Mouse (Mus musculus): Measurements from ENCODE around the gene Fyttd1.
"Not testable (repeated sequence)": the region's sequence is repeated elsewhere in the genome, so short reads cannot be mapped to it uniquely, and the experiment has no call there.

Gene Fyttd1

DNA sequence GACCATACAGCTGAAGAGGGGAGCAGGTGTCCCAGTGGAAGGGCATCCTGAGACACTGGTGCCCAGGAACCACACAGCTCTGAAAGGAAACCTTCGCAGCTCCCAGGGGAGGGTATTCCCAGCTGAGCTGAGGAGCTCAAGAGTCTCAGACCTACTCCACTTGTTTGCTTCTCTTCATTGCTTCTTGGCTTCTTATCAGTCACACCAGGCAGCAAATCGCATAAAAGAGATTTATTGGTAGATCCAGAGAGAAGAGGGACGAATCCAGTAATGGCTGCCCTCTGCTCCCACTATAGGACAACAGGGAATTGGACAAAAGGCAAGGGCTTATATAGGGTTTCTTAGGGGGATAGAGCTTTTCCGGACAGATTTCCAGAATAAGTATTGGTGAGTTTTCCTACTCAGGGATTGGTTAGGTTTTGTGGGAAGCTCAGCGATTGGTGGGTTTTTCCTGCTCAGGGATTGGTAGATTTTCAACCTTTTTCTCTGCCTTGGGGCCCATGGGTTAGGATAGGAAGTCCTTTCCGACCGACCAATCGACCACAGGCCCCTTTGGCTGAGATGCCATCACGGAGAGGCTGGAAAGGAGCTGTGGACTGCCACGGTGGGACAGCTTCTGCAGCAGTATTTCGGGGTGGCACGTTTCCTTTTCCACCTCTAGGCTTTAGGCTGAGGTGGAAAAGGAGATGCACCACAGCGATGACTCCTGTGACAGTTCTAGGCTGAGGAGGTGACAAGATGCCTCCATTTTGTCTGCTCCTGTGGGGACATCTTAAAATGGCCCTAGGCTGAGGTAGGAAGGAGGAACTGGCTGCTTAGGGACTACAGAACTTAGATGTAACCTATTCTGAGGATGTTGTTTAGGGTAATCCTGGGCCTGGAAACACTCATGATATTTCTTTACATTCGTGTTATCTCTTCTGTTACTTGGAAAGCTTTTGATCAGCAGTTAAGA lies 1.9 kb downstream of the Fyttd1 start:
- in situ Hi-C loops (cut with MseI, MboI), result no loop called here

DNA sequence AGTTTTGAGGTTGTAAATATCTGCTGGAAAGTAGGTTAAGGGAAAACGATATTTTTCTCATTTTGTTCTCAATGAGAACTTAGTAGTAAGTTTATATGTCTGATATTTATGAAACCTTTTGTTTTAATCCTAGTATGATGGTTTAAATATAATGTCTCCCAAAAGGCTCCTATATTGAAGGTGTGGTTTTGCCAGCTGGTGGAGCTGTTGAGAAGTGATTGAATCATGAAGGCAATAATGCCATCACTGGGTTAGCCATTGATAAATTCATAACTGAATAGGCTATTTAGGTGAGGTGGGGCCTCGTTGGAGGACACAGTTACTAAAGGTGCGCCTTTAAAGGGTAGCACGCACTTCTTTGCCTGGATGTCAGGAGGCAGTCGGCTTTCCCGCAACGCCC lies 4.2 kb downstream of the Fyttd1 start:
- in situ Hi-C loops (cut with MseI, MboI), result no loop called here

DNA sequence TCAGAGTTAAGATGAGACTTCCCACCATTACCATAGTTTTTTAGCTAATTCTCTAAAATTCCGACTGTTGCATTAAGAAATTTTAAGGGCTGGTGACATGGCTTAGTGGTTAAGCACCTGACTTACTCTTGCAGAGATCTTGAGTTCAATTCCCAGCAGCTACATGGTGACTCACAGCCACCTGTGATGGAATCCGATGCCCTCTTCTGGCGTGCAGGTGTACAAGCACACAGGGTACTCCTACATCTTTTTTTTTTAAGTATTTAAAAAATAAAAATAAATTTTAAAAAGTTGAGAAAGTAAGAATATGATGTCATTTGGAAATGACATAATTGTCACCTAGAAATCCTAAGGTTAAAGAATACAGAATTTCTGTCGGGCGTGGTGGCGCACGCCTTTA lies 10.7 kb downstream of the Fyttd1 start:
- in situ Hi-C loops (cut with MseI, MboI), result loop anchor here (5.0 kb wide), 1 partner anchor 76 kb away; the partner anchor contains the start of gene Smbd1 (in 2 of the 2)

DNA sequence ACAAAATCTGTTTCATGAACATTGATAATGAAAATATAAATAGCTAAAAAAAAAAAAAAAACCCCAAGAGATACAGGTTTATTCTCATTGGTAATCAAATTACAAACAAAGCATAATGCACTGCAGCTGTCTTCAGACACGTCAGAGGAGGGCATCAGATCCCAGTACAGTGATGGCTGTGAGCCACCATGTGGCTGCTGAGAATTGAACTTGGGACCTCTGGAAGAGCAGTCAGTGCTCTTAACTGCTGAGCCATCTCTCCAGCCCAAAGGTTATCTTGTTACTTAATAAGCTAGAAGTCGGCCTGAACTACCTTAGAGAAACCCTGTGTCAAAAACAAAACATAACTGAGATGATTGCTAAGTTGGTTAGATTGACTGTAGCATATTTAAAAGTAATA lies 12.6 kb downstream of the Fyttd1 start:
- in situ Hi-C loops (cut with MseI, MboI), result loop anchor here (5.0 kb wide), 1 partner anchor 78 kb away; the partner anchor contains the start of gene Smbd1 (in 2 of the 2)

DNA sequence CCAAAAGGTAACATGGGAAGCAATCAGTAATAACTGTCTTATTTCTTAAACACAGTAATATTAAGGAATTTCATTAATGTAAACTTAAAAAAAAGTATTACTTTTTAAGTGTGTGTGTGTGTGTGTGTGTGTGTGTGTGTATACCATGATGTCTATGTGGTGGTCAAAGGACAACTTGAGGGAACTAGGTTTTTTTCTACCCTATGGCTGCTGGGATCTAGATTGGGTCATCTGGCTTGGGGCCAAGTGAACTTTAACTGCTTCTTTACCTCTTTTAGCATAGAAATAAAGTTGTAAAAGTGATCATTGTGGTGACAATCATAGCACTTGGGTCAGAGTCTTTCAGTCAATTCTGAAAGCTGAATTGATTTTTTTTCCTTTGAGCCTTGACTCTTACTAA lies 18.8 kb downstream of the Fyttd1 start:
- in situ Hi-C loops (cut with MseI, MboI), result no loop called here

DNA sequence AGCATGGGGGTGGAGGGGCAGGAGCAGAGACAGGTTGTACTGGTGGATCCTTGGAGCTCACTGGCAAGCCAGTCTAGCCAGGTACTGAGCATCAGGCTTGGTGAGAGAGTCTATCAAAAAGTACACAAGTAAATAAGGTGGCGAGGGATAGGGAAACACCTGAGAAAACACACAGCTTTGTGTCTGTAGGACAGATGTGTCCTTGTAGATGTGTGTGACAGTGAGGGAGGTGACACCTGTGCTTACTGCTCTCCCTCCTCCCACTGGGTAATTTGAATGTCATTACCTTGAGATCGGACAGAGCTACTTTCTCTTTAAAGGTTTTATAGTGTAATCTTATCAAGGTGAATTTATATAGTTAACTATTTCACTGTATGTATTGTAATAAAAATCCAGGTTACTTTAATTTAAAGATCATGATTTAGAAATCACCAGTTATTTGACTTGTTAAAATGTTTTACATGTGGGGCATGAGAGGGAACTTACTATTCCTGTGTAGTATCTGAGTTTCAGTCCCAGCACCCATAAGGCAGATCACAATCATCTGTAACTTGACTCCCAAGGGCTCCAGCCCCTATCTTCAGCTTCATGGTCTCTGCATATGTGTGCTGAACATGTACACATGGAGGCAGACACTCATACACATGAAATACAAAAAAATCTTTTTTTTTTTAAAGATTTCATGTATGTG lies 24.2 kb downstream of the Fyttd1 start:
- in situ Hi-C loops (cut with MseI, MboI), result no loop called here

DNA sequence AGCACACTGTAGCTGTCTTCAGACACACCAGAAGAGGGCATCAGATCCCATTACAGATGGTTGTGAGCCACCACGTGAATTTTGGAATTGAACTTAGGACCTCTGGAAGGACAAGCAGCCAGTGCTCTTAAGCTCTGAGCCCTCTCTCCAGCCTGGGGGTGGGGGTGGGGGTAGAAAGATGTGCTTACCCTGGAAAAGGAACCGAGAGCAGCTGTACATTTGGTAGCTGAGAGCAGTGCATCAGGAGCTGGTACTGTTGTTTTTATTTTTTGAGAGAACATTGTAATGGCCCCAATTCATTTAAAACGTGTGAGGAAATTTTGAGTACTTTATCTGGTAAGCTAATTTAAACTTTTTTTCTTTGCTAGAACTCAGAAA lies 24.7 kb downstream of the Fyttd1 start:
- in situ Hi-C loops (cut with MseI, MboI), result no loop called here

DNA sequence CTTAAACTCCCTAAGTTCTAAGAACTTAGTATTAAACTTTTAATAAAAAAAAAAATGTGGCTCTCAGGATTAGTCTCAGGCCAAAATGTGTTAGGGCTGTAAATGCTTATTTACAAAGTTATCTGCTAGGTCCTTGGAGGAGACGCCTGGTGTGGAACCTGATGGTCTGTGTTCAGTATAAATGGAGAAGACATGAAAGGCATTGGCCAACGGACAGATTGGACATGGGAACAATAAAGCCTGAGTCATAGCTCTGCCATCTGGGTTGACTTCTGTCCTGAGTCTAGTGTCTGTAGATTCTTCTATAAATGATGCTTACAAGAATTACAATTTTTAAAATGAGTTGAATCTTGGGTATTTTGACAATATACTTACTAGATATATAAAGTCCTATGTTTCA lies 28.9 kb downstream of the Fyttd1 start:
- in situ Hi-C loops (cut with MseI, MboI), result no loop called here

DNA sequence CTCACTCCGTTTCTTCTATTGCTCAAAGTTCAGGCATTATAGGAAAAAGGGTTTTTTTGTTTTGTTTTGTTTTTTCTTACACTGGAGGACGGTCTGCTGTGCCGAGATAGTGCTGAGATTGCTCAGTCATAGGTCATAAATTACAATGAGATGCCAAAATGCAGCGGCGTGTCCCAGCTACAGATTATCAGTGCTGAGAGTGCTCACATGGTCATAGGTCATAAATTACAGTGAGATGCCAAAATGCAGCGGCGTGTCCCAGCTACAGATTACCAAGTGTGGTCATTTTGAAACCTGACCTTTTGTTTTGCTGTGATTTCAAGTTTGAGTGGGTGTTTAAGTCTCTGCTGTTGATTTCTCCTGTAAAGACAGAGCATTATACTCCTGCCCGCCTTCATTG lies 29.4 kb downstream of the Fyttd1 start:
- in situ Hi-C loops (cut with MseI, MboI), result no loop called here

DNA sequence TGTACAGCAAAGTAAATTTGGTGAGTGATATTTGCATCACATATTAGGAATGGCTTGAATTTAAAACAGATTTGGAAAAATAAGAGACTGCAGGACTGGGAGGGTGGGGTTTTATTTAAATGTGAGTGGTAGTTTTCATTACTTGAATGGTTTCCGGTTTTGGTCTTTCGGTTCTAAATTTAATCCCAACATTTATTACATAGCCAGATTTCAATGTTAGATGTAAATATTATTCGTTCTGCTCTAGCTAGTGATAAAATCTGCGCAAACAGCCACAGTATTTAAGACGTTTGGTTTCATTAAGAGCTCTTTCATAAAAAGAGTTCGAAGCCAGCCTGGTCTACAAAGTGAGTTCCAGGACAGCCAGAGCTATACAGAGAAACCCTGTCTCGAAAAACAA lies 35.9 kb downstream of the Fyttd1 start:
- in situ Hi-C loops (cut with MseI, MboI), result no loop called here

DNA sequence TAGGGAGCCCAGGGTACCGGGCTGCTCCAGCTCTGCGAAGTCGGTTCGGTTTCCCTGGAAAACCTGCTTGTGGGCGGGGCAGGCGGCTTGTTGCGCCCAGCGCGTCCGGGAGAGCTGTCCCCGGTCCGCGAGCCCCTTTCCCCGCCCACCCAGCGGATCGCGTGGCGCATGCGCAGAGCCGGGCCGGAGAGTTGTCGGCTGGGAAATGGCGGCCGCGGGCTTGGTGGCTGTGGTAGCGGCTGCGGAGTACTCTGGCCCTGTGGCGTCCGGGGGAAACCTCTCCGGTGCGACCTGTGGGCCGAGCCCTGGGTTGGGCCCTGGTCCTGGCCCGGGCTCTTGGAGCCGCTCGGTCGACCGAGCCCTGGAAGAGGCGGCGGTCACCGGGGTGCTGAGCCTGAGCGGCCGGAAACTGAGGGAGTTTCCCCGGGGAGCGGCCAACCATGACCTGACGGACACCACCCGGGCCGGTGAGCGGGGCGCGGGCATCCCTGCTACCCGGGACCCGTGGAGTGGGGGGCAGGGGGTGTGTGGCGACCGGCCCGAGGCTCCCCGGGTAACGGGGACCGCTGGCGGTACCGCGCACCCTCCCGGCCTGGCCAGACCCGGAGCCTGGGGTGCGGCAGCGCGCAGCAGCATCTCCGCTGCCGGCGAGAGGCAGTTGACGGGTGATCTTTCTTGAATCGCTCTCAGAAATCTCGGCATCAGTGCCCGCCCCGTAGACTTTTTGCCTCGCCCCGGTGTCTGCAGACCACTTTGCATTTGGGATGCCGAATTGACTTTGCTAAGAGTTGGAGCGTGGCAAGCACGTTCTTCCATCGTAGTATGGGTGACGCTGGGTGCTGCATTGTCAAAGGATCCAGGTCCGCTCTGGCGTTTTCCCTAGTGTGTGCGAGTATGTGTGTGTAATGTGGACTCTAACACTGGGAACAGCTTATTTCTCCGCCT lies 36.9 kb downstream of the Fyttd1 start, which contains the start of gene Lrch3:
Gene Lrch3, plus strand, starts transcription at position 164 of the 945 bp plus-strand sequence.
- in situ Hi-C loops (cut with MseI, MboI), result no loop called here

DNA sequence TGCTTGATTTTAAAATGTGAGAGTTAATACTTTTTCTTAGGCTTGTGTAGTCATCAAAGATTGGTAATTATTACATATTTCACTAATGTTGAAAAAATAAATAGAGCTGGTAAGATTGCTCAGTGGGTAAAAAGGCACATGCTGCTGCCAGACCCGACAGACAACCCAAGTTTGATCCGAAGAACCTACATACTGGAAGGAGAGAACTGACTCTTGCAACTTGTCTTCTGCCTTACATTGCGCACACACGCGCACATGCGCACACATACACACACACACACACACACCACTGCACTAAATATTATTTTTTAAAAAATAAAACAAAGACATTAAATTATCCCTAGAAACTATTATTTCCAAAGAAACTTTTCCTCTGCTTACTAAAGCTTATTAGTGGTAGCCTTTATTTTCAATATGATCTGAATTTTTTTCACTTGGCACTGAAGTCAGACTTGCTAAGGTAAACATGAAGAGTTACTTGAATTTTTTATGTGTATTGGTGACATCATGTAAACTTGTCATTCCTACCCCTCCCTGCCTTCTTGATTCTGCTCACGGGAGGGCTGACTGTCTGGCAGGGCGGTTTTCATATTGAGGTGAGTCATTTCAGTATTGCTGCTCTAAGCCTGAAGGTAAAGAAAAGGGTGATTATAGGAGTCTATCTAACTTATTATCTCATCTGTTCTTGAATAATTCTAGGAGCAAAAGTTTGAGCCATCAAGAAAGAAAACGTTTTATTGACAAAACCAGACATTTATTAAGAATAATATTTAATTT lies 38.2 kb downstream of the Fyttd1 start:
- in situ Hi-C loops (cut with MseI, MboI), result no loop called here

DNA sequence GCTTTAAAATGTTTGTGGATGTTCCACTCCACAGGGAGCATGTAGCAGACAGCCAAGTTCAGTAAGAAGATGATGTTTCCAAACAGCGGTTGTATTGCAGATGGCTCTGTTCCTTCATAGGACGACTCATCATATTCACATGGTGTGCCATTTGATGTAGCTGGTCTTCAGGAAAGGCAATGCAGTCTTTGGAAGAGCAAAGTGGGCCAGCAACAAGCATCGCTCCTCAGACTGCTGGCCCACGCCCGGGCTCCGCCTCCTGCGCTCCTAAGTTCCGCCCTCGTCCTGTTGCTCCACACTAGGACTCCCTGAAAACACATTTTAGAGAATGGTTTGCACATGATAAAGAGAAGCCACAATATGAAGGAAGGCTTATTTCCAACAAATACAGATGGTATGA lies 49.3 kb downstream of the Fyttd1 start:
- in situ Hi-C loops (cut with MseI, MboI), result not testable (repeated sequence)

DNA sequence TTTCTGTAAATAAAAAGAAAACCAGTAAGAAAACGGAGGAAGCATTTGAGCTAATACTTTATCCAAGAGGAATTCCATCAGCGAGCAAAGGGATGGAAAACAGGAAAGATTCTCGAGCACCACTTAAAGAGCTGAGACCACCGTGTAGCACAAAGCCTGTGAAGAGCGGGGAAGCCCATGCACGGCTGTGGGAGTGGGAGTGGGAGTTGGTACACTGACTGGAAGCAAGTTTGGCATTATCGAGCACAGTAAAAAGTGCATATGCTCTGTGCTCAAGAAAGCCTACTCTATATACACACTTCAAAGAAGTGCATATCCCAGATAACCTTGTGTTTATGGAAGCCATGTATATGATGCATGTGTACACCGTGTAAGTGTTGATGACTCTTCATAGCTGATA lies 49.7 kb downstream of the Fyttd1 start:
- in situ Hi-C loops (cut with MseI, MboI), result no loop called here

DNA sequence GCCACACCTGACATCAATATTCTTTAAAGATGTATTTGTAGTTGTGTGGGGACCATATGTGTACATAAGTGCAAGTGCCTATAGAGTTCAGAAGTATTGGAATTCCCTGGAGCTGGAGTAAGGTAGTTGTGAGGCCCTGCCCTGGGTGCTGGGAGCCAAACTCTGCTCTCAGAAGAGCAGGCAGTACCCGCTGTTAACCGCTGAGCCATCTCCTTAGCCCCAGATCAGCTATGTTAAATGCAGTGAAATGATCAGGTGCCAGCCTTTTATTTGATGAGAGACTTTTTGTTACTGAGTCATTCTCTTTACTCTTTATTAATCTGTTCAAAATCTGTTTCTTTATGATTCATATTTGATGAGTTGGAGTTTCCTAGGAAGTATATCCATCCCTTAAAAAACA lies 52.6 kb downstream of the Fyttd1 start:
- in situ Hi-C loops (cut with MseI, MboI), result no loop called here

DNA sequence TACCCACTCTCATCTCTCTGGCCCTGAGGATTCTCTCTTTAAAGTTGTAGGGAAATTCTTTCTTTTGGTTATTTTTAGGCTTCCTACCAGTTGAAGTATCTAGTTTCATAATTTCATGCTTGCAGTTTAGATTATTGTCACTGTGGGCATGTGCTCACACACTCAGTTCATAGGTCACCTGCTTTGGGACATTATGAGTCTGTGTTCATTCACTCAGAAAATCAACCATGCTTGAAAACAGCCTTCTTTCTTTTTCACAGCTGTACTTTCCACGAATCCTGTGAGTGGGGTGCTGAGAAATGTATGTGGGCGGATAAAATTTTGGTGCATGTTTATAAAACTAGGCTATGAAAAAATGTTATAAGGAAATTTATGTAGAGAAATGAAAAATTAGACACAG lies 57.2 kb downstream of the Fyttd1 start:
- in situ Hi-C loops (cut with MseI, MboI), result no loop called here

DNA sequence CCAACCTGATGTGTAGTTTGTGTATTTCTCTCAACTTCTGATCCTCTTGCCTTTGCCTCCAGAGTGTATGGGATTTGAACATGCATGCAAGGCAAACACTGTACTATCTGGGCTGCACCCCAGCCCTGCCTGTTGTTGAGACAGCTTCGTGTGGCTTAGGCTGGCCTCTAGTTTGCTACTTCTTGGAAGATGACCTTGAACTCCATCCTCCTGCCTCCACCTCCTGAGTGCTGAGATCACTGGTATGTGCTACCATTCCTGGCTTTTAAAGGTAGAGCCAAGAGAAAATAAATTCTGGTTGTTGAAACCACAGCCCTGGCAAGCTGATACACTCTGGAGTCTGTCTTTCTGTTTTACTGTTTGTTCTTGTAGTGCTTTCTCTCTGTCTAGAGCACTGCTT lies 57.8 kb downstream of the Fyttd1 start:
- in situ Hi-C loops (cut with MseI, MboI), result no loop called here

DNA sequence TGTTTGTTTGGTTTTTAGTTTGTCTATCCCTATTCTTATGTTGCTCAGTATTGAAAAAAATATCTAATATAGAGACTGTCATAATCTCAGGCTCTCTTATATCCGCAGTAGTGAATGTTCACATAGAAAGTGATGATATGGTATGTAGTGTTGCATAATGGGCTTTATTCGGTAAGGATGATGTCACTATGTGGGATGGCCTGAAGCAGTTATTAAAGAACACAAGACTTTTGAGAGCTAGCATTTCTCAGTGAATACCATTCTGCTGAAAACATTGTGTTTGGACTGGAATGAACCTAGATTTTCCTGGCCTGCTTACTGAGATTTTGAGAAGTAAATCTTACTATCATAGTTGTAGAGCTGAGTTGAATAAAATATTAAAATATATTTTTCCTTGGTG lies 60.1 kb downstream of the Fyttd1 start:
- in situ Hi-C loops (cut with MseI, MboI), result no loop called here

DNA sequence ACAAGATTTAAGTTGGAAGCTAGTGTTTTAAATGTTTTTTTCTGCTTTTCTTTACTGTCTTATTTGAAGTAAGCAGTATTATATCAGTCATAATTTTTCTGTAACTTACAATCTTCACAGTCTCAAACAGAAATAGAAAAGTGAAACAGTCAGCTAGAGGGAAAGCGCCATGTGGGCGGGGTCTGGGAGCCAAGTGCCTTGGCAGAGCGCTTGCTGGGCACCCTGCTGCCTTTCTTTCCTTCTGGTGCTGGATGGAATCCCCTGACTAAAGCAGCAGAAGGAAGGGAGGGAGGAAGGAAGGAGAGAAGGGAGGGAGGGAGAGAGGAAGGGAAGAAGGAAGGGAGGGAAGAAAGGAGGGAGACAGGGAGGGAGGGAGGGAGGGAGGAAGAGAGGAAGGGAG lies 62.0 kb downstream of the Fyttd1 start:
- in situ Hi-C loops (cut with MseI, MboI), result not testable (repeated sequence)

DNA sequence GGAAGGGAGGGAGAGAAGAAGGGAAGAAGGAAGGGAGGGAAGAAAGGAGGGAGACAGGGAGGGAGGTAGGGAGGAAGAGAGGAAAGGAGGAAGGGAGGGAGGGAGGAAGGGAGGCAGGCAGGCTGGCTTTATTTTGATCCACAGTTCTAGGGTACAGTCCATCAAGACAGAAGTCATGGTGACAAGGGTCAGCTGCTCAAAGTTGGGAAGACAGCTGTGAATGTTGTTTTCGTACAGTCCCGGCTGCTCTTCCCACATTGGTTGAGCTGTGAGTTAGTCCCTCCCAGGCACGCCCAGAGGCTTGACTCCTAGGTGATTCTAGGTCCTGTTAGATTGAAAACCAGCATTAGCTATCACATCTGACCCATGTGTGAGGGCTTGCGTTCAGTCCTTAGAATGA lies 62.4 kb downstream of the Fyttd1 start:
- in situ Hi-C loops (cut with MseI, MboI), result not testable (repeated sequence)

DNA sequence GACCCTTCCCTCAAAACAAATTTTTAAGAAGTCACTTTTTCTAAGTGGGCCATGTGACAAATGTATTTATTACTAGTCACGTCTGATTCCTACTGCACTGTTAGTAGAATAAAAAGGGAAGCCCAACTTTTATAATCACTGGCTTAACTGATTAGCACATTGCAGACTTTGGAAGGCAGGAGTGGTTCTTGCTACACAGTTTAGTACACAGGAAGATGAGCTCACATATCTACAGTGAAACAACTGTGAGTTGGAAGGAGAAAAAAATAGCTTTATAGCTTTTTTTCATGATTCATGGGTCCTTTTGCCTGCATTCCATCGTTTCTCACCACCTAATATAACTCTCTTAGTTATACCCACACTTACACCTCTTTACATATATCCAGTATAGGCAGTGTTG lies 63.9 kb downstream of the Fyttd1 start:
- in situ Hi-C loops (cut with MseI, MboI), result not testable (repeated sequence)
